Mouse (Mus musculus): ENCODE measurements around the gene Xrcc5.

The Xrcc5 gene

DNA sequence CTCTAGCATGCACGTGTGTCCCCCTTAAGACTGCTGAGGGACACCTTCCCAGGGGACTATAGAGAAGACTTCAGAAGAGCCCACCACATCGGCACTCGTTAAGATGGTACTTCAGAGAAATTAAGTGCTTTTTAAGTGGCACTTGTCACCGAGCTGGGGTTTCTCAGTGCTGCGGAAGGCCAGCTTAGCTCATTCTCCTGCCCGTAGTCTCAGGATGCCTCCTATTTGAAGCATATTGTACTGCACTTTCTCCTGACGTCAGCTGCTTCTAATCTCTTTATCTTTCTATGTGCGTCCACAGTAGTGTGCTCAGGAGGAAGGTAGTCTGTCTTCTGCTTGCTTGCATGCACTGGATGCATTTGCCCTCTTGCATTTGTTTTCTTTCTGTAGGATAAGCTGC is 9.2 kb downstream of the Xrcc5 start:
- no peak for DNase-seq

- DNase-seq, result no peak
Observed at GRCm38 (mm10) chr1:72316901-72317300, 9.7 kb downstream of the Xrcc5 start.

GRCm38 (mm10) chr1:72320759-72321158 is 13.5 kb downstream of the Xrcc5 start:
- no peak for DNase-seq

GRCm38 (mm10) chr1:72323248-72323647 is 16.0 kb downstream of the Xrcc5 start:
- no peak for DNase-seq

DNA sequence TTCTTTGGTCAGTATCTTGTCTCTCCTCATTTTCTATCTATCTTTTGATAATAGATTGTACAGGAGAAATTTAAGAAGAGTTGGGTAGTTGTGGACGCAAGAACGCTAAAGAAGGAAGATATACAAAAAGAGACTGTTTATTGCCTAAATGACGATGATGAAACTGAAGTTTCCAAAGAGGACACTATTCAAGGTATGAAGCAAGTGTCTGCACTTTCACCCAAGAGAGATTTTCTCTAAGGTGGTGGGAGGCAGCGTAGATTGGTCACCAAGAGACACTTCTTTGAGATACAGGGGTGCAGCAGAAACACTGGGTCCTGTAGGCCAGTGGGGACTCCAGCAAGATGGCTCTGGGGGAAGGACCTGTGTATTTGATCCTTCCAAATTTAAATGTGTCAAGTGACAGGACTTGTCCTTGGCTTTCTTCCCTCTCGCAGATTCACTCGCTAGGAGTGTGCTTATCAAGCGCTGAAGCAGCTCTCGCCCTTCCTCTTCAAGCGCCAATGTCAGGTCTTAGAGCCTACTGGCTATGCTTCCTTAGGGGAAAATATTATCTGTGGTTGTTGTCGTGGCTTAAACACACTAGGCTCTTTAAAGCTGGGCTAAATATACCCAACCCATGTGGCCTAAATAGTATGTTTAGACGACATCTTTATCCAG is 19.1 kb downstream of the Xrcc5 start:
- no peak for DNase-seq

DNA sequence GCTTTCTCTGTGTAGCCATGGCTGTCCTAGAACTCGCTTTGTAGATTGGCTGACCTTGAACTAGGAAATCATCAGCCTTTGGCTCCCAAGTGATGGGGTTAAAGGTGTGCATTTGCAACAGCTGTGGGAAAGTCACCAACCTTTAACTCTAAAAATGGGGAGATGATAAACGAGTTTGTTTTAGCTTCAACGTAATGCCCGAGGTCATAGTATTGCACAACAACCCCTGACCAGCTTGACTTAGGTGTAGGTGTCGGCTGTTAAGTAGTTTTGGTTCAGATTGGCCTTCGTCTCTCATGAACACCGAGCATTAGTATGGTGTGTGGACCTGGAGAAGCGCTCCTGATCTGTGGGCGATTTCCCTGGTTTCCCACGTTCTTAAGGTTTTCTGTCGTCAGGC is 27.6 kb downstream of the Xrcc5 start:
- DNase-seq, result no peak

GRCm38 (mm10) chr1:72336780-72337179 is 29.6 kb downstream of the Xrcc5 start:
- DNase-seq, result no peak

DNA sequence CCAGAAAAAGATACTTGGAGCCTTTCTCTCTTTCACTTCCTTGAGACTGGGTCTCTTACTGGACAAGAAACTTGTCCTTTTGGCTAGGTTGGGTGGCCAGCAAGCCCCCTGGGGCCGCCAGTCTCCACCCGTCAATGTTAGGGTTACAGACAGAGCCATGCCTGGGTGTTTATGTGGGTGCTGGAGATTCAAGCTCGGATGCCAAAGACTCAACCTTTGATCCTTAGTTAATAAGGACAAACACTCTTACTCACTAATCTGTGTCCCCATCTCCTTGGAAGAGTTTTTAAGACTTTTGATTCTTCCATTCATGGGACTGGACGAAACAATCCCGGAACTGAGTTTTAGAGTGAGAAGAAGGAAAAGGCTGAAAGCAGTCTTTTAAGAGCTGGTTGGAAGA is 31.1 kb downstream of the Xrcc5 start:
- no peak for DNase-seq

DNA sequence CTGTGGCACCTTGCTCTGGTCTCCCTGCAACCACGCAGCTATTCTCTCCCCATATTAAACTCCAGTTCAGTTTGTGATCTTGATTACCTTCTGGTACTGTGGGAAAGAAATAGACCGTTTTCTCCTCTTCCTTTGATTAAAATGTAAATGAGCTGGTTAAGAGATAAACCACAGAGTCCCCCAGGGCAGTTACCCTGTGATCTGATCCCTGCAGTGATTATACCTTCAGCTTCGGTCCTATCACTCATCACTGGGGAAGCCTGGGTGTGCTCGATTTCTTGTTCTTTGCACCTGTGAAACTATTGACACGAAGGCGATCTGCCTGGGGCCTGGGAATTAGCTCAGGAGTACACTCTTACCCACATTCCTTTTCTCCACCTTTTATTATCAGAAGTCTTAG is 40.7 kb downstream of the Xrcc5 start:
- no peak for DNase-seq

DNA sequence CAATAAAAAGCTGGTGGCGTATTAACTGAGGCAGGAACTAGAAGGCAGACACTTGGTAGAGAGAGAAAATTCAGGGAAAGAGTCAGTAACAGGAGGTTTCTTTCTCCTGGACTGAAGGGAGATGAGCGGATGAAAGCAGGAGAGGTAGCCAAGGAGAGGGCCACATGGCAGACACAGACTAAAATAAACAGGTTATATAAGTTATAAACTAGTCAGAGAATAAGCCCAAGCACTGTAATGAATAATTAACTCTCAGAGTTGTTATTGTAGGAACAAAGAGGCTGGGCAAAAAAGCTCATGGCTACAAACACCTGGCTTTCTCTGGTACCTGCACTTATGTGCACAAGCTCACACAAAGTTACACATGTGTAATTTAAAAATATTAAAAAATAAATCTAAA is 47.6 kb downstream of the Xrcc5 start:
- no peak for DNase-seq

GRCm38 (mm10) chr1:72358216-72358615 is 51.0 kb downstream of the Xrcc5 start:
- no peak for DNase-seq

- DNase-seq, result no peak
Observed at GRCm38 (mm10) chr1:72359462-72359861, 52.2 kb downstream of the Xrcc5 start.

GRCm38 (mm10) chr1:72360809-72361208 is 53.6 kb downstream of the Xrcc5 start:
- no peak for DNase-seq

DNA sequence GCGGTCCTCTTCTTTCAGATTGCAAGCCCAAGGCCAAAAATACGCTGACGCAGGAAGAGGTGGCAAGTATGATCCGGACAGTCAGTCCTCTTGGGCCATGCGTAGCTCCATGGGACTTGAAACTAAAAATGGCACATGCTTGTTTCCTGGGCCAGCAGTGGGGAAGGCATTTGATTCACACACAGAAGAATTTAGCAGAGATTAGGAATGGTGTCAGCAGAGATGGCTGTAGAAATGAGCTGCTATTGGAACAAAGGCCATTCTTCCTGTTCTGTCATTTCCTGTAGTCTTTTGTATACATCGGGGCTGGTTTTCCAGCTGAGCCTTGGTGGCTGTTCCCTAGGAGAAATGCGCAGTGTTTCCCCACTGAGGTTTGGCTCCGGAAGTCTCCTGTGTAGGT is 57.4 kb downstream of the Xrcc5 start:
- DNase-seq, result no peak

DNA sequence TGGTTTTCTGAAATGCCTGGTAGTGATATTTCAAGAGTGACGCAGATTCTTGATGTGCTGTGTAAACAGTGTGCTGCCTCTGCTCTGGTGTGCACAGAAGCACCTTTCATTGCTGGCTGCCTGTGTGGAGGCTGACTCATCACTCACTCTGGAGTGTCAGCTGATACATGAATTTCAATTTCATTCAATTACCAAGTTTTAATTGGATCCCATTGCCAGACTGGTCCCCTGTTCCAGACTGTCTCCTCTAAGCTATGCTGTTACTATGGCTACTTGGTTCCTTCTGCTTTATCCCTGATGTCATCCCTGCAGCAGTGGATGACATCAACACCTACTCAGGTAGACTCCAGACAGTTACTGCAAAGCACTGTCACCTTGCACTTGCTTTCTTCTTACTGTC is 65.3 kb downstream of the Xrcc5 start:
- DNase-seq, result no peak

DNA sequence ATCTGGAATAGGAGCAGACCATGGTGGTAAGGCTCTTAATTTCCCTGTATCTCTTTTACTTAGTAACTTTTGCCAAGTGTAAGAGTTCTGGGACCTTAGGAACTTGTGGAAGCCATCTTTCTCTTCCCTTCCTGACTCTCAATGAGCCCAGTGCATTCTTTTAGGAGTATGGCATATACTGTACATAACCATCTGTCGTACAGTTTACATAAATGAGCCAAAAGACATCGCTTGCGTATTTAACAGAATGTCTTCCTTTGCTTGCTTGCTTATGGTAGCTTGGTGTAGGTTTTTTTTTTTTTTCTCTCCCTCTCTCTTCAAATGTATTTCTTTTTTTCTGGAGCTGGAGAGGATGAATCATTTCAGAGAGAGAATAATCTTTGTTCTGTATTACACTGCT is 65.7 kb downstream of the Xrcc5 start:
- no peak for DNase-seq

GRCm38 (mm10) chr1:72373648-72374047 is 66.4 kb downstream of the Xrcc5 start:
- no peak for DNase-seq

DNA sequence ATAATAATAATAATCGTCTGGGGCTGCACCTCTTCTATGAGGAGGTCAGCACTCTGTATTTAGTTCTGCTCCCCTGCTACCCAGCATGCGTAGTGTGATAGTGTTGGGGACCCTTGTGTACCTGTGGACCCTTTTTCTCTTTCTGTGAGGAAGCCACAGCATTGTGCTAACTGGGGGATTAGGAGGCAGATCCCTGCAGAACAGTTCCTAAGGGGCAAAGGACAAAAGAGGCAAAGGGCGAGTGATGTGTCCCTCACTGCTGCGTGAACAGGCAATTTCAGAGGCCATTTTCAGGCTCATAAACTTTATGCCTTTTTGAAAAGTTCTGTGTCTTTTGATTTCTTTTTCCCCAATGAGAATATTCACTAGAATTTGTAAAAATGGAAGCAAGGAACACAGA is 66.8 kb downstream of the Xrcc5 start:
- DNase-seq, result no peak

DNA sequence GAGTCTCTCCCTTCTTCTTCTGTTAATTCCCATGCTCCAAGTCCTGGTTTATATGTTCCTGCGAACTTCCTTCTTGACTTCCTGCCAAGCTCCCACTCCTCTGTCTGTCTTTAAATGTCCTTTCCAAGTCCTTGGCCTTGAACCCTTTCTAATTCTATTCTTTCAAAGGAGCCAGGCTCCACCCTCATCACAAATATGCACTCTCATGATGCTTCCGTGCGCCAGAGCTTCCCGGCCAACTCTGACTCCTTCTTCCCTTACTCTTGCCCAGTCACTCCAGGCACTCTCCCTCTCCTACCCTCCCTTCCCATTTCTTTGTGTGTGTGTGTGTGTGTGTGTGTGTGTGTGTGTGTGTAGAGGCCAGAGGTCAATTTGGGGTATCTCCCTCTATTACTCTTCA is 70.9 kb downstream of the Xrcc5 start:
- no peak for DNase-seq

DNA sequence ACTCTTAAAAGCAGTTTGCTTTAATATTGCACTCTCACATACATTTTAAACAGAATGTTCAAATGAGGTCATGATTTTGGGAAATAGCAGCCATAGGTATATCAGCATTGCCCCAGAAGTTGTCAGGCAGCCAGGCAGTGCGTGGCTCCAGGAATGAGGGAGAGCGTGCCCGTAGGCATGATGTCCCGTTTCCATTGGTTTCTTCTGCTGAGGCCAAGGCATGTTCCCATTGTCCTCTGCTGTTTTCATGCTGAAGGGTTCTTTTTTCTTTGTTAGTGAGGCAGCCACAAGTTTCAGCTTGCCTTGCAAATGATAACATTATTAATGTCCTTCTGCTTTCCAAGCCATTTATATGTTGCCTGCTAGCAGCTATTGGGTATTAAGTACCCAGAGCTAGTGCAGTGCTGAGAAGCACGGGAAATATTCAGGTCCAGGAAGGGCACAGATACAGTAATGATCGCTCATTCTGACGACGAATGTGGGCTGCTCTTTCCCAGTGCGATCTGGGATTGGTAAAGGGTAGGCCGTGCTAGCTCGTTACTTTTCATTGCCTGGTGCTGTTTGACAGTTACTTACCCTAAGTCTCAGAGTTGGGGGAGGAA is 72.6 kb downstream of the Xrcc5 start:
- DNase-seq, result no peak

DNA sequence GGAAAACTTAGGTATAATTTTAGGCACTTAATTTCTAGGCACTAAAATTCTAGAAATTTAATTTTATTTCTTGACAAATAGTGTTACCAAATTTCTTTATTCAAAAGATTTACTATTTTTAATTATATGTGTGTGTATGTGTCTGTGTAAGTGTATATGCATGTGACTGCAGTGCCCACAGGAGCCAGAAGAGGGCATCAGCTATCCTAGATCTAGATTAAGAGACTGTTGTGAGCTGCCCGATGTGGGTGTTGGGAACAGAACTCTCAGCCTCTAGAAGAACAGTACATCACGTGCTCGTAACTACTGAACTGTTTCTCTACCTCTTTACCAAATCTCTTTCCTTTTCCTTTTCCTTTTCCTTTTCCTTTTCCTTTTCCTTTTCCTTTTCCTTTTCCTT is 73.3 kb downstream of the Xrcc5 start:
- no peak for DNase-seq

DNA sequence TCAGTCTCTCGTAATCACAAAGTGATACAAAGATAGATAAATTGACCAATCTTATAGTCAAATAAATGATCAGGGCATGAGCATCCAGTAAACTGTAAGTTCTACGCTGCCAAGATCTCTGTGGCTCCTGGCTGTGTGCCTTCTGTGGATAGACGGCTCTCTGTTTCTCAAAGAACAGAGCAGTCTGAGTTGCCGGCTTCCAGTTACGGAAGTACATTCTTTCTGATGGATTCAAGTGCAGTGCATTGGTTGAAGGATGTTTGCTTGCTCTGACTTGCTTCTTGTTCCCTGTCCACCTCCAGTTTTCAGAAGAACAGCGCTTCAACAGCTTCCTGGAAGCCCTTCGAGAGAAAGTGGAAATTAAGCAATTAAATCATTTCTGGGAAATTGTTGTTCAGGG is 75.8 kb downstream of the Xrcc5 start:
- no peak for DNase-seq

- no peak for DNase-seq
Observed at GRCm38 (mm10) chr1:72383651-72384050, 76.4 kb downstream of the Xrcc5 start.

- no peak for DNase-seq
Observed at GRCm38 (mm10) chr1:72390420-72390819, 83.2 kb downstream of the Xrcc5 start.

DNA sequence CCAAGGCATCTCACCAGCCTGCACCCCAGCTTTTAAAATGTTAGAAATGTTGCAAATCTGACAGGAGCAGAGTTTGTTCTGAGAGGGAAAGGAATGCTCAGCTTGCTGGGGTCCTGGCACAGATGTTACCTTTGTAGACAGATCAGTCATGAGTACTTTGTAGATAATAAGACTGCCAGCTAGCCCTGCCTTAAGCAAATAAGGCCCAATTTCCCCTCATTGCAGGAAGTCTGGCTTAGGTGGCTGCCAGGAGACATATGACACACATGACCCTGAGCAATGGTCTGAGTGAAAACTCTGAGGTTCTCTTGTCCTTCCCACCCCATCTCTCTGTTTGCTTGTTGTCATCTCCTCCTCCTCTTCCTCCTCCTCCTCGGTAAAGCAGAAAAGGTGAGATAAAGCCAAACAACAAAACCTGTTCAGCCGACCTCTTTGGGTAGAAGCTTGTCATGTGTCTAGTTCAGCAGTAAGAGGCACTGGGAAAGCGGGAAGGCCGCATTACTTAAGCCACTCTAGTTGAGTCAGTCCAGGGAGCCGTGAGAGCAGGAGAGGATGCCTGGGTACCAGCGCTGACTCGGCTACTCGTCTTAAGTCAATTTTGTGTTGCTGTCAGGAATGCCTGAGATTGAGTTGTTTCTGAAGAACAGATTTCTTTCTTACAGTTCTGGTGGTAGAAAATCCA is 92.6 kb downstream of the Xrcc5 start:
- DNase-seq, result no peak

Data from kidney, postnatal 4 days (tissue).